Mouse (Mus musculus) intestine, embryonic 15.5 days (tissue): ENCODE results near the gene Senp7. TPM values are rescaled to one million over a fixed set of nuclear protein-coding genes. Genes with fewer than 3 reads are reported as not detected.
"Not testable (repeated sequence)": the region's sequence is repeated elsewhere in the genome, so short reads cannot be mapped to it uniquely, and the experiment has no call there.

Experiments
- ATAC-seq: fragments of 200-750 bp; cut with Nextera tagmentation; 2 replicates; pipeline ENCODE4 v1.8.0; 2017; ENCODE audit warnings: moderate TSS enrichment, moderate library complexity
- H3K27ac ChIP-seq: fragments of 300-500 bp; sonication (generic); 2 replicates; pipeline ENCODE4 v1.5.1; 2015; ENCODE audit warnings: mild to moderate bottlenecking, inconsistent platforms
- H3K27me3 ChIP-seq: fragments of 300-500 bp; sonication (generic); replicated peaks from 2 replicates; pipeline ENCODE4 v1.6.1; 2015; ENCODE audit warnings: inconsistent platforms
- H3K36me3 ChIP-seq: fragments of 300-500 bp; sonication (generic); 2 replicates; pipeline ENCODE4 v1.6.1; 2015; ENCODE audit warnings: inconsistent platforms
- H3K4me1 ChIP-seq: fragments of 300-500 bp; sonication (generic); replicated peaks from 2 replicates; pipeline ENCODE4 v1.6.1; 2015; ENCODE audit warnings: inconsistent platforms
- H3K4me2 ChIP-seq: fragments of 300-500 bp; sonication (generic); replicated peaks from 2 replicates; pipeline ENCODE4 v1.6.1; 2015; ENCODE audit warnings: mild to moderate bottlenecking, inconsistent platforms
- H3K4me3 ChIP-seq: fragments of 300-500 bp; sonication (generic); replicated peaks from 2 replicates; pipeline ENCODE4 v1.5.1; 2015; ENCODE audit warnings: inconsistent platforms
- H3K9ac ChIP-seq: fragments of 300-500 bp; sonication (generic); 2 replicates; pipeline ENCODE4 v1.6.1; 2015; ENCODE audit warnings: inconsistent platforms
- H3K9me3 ChIP-seq: fragments of 300-500 bp; sonication (generic); 2 replicates; pipeline ENCODE4 v1.6.1; 2016; ENCODE audit warnings: inconsistent platforms
- WGBS: fragments of 180-500 bp; shearing (Covaris S2); methylation state at CpG from one replicate; pipeline ENCODE4 v1.1.7; 2015; 5-methylcytosine and 5-hydroxymethylcytosine counted together
- polyA plus RNA-seq: library from polyadenylated mRNA; unstranded; fragments of >200 nt; fragmentation: Nextera tagmentation; extraction: Ambion mirVana; gene quantifications from 2 replicates; pipeline ENCODE4 v1.2.1, GENCODE M21; 2015

Senp7 gene
- polyA plus RNA-seq, 1 experiment from 2014 or later: 21.3 TPM

- Histone ChIP-seq H3K9me3 (no peaks in the 10 kb centered on the region), H3K4me2 (no peak overlapping the region), H3K27me3 (no peaks in the 10 kb centered on the region), H3K9ac (no peak overlapping the region), H3K27ac (no peak overlapping the region), H3K36me3 (no peaks in the 10 kb centered on the region), H3K4me3 (no peak overlapping the region), H3K4me1 (0 out of 2 replicates have a peak, but pooled peaks cover 5% of the 10 kb centered on the region)
- ATAC-seq: no peak
- 81% methylated on average over 6 of the region's 6 CpGs for WGBS
Measured at GRCm38 (mm10) chr16:56072533-56072932, 24.4 kb downstream of the Senp7 start.

DNA sequence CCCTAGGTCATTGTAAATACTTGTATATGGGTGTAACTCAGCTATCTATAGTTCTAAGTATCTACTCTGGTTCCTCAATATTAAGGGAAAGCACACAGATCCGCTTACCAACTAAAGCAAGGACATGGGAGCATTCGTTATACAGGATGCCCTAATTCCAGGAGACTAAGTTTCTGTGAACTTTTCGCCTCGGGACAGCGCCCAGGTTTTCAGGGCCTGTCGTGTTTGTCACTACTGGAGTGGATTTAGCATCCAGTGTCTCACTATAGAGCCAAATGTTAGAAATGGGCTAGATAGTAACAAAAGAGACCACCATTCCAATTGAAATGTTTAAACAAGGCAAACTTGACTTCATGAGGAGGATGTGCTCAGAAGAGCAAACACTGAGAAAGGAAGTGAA lies 25.0 kb downstream of the Senp7 start:
- H3K9ac ChIP-seq, H3K4me3 ChIP-seq, H3K27ac ChIP-seq, H3K9me3 ChIP-seq, H3K27me3 ChIP-seq, H3K36me3 ChIP-seq, H3K4me2 ChIP-seq, H3K4me1 ChIP-seq, ATAC-seq: not testable (repeated sequence)
- WGBS: 91% methylated on average over 6 of the region's 6 CpGs

DNA sequence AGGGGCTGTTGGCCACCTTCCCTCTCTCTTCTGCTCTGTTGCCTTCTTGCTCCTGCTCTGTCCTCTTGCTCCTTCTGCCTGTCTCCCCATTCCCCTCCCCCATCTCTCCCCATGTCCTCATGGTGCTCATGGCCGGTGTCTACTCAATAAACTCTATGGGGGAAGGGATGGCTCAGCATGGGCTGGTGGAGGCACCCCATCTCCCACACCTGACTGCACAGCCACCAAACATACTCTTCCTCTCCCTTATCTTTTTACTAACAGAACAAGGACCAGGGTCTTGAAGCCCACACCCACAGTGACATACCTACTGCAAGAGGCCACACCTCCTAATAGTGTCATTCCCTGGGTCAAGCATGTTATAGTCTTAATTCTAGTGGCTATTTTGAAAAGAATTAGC lies 26.0 kb downstream of the Senp7 start:
- Histone ChIP-seq H3K9me3 (no peaks in the 10 kb centered on the region), H3K4me2 (no peak overlapping the region), H3K4me1 (0 out of 2 replicates have a peak, but pooled peaks cover 5% of the 10 kb centered on the region), H3K4me3 (no peak overlapping the region), H3K36me3 (no peaks in the 10 kb centered on the region), H3K27me3 (no peaks in the 10 kb centered on the region), H3K27ac (no peak overlapping the region), H3K9ac (no peak overlapping the region)
- WGBS: 93% methylated on average over 1 of the region's 1 CpGs
- no peak for ATAC-seq

- WGBS: 67% methylated on average over 5 of the region's 5 CpGs
- H3K36me3 ChIP-seq: no peaks in the 10 kb centered on the region
Measured at GRCm38 (mm10) chr16:56074565-56074964, 26.4 kb downstream of the Senp7 start.

GRCm38 (mm10) chr16:56075222-56076111 lies 27.3 kb downstream of the Senp7 start:
- no peaks in the 10 kb centered on the region for H3K36me3 ChIP-seq
- peak overlapping the region; percentile 80 for H3K4me3 ChIP-seq
- WGBS: under 1% methylated on average over 42 of the region's 66 CpGs
- no peaks in the 10 kb centered on the region for H3K27me3 ChIP-seq
- peak overlapping the region; percentile 74 for H3K9ac ChIP-seq
- ATAC-seq: peak; percentile 89
- peak overlapping the region; percentile 91 for H3K27ac ChIP-seq
- H3K9me3 ChIP-seq: no peaks in the 10 kb centered on the region
- H3K4me1 ChIP-seq: 0 out of 2 replicates have a peak, but pooled peaks cover 5% of the 10 kb centered on the region
- peak overlapping the region; percentile 52 for H3K4me2 ChIP-seq

More at GRCm38 (mm10) chr16:56074565-56074964, 26.4 kb downstream of the Senp7 start:
- Histone ChIP-seq H3K4me2 (no peak overlapping the region), H3K27me3 (no peaks in the 10 kb centered on the region), H3K4me3 (no peak overlapping the region), H3K4me1 (0 out of 2 replicates have a peak, but pooled peaks cover 5% of the 10 kb centered on the region), H3K9ac (no peak overlapping the region), H3K9me3 (no peaks in the 10 kb centered on the region), H3K27ac (no peak overlapping the region)
- ATAC-seq: no peak

GRCm38 (mm10) chr16:56076121-56076869 lies 28.2 kb downstream of the Senp7 start:
- Histone ChIP-seq H3K9me3 (no peaks in the 10 kb centered on the region), H3K27me3 (no peaks in the 10 kb centered on the region), H3K36me3 (no peaks in the 10 kb centered on the region), H3K4me3 (peak overlapping the region; percentile 80), H3K27ac (peak overlapping the region; percentile 91), H3K4me2 (peak overlapping the region; percentile 52), H3K4me1 (0 out of 2 replicates have a peak, but pooled peaks cover 5% of the 10 kb centered on the region), H3K9ac (peak overlapping the region; percentile 74)
- no peak for ATAC-seq
- 13% methylated on average over 11 of the region's 11 CpGs for WGBS

DNA sequence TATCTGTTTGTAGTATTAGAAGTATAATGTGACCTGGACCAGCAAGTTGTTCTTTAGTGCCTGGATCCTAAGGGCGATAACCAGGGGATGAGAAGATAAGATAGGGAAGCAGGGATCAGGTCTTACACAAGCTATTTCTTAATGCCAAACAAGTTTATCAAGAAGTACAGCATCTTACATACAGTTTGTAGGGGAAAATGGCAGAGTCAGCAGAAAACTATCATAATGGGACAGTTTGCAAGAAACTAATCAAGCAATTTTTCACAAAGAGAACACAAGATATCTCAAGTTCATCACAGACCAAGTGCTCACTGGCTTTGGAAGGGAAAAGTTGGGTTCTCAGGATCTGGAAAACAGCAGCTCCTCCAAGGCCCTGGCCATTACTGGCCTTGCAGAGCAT lies 31.3 kb downstream of the Senp7 start:
- Histone ChIP-seq H3K4me3 (no peak overlapping the region), H3K27ac (no peak overlapping the region), H3K4me2 (no peak overlapping the region), H3K9me3 (no peaks in the 10 kb centered on the region), H3K36me3 (no peaks in the 10 kb centered on the region), H3K4me1 (0 out of 2 replicates have a peak, but pooled peaks cover 5% of the 10 kb centered on the region), H3K27me3 (no peaks in the 10 kb centered on the region), H3K9ac (no peak overlapping the region)
- 84% methylated on average over 1 of the region's 1 CpGs for WGBS
- no peak for ATAC-seq

DNA sequence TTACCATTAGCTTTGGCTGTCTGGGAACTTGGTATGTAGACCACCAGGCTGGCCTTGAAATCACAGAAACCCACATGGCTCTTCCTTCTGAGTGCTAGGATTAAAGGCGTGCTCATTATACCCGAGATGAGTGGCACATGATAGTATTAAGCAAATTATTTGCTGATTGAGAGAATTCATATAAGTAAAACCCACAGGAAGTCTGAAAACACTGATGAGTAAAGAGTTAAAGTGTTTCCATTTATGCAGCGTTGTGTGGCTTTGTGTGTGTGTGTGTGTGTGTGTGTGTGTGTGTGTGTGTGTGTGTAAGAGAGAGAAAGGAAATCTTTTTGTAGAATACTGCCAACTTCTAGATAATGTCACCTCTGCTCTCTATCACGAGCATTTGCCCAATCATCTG lies 33.6 kb downstream of the Senp7 start:
- 86% methylated on average over 4 of the region's 4 CpGs for WGBS
- H3K4me1 ChIP-seq: no peaks in the 10 kb centered on the region
- H3K36me3 ChIP-seq: no peaks in the 10 kb centered on the region
- H3K9me3 ChIP-seq: no peaks in the 10 kb centered on the region
- H3K4me3 ChIP-seq: no peak overlapping the region
- no peak overlapping the region for H3K27ac ChIP-seq
- no peak for ATAC-seq
- H3K9ac ChIP-seq: no peak overlapping the region
- H3K4me2 ChIP-seq: no peak overlapping the region
- no peaks in the 10 kb centered on the region for H3K27me3 ChIP-seq

DNA sequence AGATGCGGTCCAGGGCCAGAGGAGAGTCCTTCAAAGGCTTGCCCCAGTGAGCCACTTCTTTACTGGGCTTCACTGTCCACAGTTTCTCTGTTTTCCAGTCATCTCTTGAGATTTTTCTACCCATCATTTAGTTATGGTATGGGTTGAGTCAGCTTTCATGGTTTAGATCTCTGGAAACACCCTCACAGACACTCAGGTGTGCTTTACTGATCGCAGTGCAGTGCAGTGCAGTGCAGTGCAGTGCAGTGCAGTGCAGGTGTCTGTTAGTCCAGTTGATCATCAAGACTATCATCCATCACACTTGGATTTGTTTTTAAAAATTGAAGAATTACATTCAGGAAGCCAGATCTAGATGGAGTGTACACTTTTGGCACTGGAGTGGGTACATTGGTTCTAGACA lies 38.2 kb downstream of the Senp7 start:
- WGBS: 94% methylated on average over 2 of the region's 2 CpGs
- no peaks in the 10 kb centered on the region for H3K4me1 ChIP-seq
- no peak overlapping the region for H3K4me2 ChIP-seq
- ATAC-seq: no peak
- H3K36me3 ChIP-seq: no peaks in the 10 kb centered on the region
- no peak overlapping the region for H3K27ac ChIP-seq
- no peaks in the 10 kb centered on the region for H3K9me3 ChIP-seq
- H3K9ac ChIP-seq: no peak overlapping the region
- H3K27me3 ChIP-seq: no peaks in the 10 kb centered on the region
- H3K4me3 ChIP-seq: no peak overlapping the region

DNA sequence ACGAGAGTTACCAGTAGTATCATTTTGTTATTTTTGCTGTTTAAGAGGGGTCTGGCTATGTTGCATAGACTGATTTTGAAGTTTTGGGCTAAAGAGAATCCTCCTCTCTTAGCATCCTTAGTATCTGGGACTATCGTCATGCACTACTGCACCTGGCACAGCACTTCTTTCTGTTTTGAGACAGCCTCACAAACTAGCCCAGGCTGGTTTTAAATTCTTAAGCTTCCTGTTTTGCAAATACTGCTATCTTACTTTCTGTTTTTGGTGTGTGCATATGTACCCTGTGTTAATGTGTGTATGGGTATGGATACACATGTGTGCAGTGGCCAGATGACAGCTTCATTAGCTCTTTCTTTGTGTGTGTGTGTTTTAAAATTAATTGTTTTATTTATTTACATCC lies 42.2 kb downstream of the Senp7 start:
- Histone ChIP-seq H3K36me3 (no peaks in the 10 kb centered on the region), H3K27ac (no peak overlapping the region), H3K27me3 (no peaks in the 10 kb centered on the region), H3K9ac (no peak overlapping the region), H3K9me3 (no peaks in the 10 kb centered on the region), H3K4me3 (no peak overlapping the region), H3K4me1 (no peaks in the 10 kb centered on the region), H3K4me2 (no peak overlapping the region)
- no peak for ATAC-seq
- WGBS: 95% methylated on average over 2 of the region's 2 CpGs

DNA sequence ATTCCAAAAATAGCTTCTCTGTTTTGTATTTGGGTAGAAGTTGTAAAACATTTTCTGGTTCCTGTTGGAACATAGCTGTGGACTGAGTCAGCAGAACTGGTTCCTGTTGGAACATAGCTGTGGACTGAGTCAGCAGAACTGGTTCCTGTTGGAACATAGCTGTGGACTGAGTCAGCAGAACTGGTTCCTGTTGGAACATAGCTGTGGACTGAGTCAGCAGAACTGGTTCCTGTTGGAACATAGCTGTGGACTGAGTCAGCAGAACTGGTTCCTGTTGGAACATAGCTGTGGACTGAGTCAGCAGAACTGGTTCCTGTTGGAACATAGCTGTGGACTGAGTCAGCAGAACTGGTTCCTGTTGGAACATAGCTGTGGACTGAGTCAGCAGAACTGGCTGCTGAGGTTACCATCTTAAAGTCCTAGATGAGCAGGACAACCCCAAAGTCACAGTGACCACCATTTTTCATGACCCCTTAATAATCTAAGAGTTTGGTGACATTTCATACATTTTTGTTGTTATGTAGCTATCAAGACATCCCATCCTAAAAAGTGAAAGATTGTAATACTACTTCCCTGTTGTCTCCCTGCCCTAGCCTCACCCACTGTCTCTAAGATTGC lies 48.4 kb downstream of the Senp7 start:
- not testable (repeated sequence) for H3K9ac ChIP-seq, ATAC-seq

DNA sequence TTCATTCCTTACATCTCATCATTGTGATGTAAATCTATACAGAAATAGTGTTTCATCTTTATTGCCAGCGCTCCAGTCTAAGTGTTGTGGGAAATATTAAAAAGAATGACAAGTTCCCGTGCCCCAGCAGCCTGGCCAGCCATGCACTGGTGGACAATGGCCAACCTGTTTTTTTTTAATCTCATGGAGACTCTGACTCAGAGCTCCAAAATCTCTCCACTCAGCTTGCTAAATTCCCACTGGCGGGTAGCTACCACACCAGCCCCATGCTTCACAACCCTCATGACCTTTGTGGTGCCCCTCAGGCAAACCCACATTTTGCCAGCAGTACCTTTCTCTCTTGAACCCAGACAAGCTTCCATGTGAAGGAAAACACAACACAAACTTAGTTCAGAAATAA lies 67.6 kb downstream of the Senp7 start:
- WGBS: 82% methylated on average over 3 of the region's 3 CpGs
- no peak for ATAC-seq

More for the DNA sequence above, 48.4 kb downstream of the Senp7 start:
- H3K9me3 ChIP-seq, H3K27me3 ChIP-seq, H3K4me2 ChIP-seq, H3K27ac ChIP-seq, H3K4me1 ChIP-seq, H3K4me3 ChIP-seq: not testable (repeated sequence)
- peaks cover 18% of the 10 kb centered on the region for H3K36me3 ChIP-seq

More for the DNA sequence above, 67.6 kb downstream of the Senp7 start:
- H3K27me3 ChIP-seq: no peaks in the 10 kb centered on the region
- no peak overlapping the region for H3K27ac ChIP-seq
- H3K9ac ChIP-seq: no peak overlapping the region
- no peak overlapping the region for H3K4me2 ChIP-seq
- no peak overlapping the region for H3K4me3 ChIP-seq
- peaks cover 6% of the 10 kb centered on the region for H3K36me3 ChIP-seq
- H3K9me3 ChIP-seq: no peaks in the 10 kb centered on the region
- no peaks in the 10 kb centered on the region for H3K4me1 ChIP-seq
